Mouse (Mus musculus): ENCODE measurements around the gene Hrk.

The Hrk gene

GRCm38 (mm10) chr5:118165462-118165861 lies 1.0 kb downstream of the Hrk start:
- DNase-seq (ENCODE audit: low read depth): no peak

GRCm38 (mm10) chr5:118167561-118167995 lies 3.1 kb downstream of the Hrk start:
- no peak for DNase-seq (ENCODE audit: low read depth)

GRCm38 (mm10) chr5:118169222-118170221 lies 5.1 kb downstream of the Hrk start:
- no peak for DNase-seq (ENCODE audit: low read depth)

GRCm38 (mm10) chr5:118170888-118171529 lies 6.6 kb downstream of the Hrk start:
- no peak for DNase-seq (ENCODE audit: low read depth)

GRCm38 (mm10) chr5:118171665-118172064 lies 7.2 kb downstream of the Hrk start:
- DNase-seq (ENCODE audit: low read depth): no peak

GRCm38 (mm10) chr5:118172078-118172723 lies 7.8 kb downstream of the Hrk start:
- no peak for DNase-seq (ENCODE audit: low read depth)

GRCm38 (mm10) chr5:118174310-118175009 lies 10.0 kb downstream of the Hrk start:
- no peak for DNase-seq (ENCODE audit: low read depth)

GRCm38 (mm10) chr5:118175137-118175536 lies 10.7 kb downstream of the Hrk start:
- no peak for DNase-seq (ENCODE audit: low read depth)

- DNase-seq (ENCODE audit: low read depth): no peak
Observed at GRCm38 (mm10) chr5:118177640-118178039, 13.2 kb downstream of the Hrk start.

GRCm38 (mm10) chr5:118186903-118187633 lies 22.6 kb downstream of the Hrk start:
- DNase-seq (ENCODE audit: low read depth): no peak

GRCm38 (mm10) chr5:118188356-118188755 lies 23.9 kb downstream of the Hrk start:
- DNase-seq (ENCODE audit: low read depth): no peak

- DNase-seq (ENCODE audit: low read depth): no peak
Observed at GRCm38 (mm10) chr5:118190491-118190890, 26.0 kb downstream of the Hrk start.

- DNase-seq (ENCODE audit: low read depth): no peak
Observed at GRCm38 (mm10) chr5:118192221-118192620, 27.8 kb downstream of the Hrk start.

GRCm38 (mm10) chr5:118197421-118197820 lies 33.0 kb downstream of the Hrk start:
- no peak for DNase-seq (ENCODE audit: low read depth)

GRCm38 (mm10) chr5:118199670-118200069 lies 35.2 kb downstream of the Hrk start:
- DNase-seq (ENCODE audit: low read depth): no peak

- no peak for DNase-seq (ENCODE audit: low read depth)
Observed at GRCm38 (mm10) chr5:118204675-118205440, 40.4 kb downstream of the Hrk start.

GRCm38 (mm10) chr5:118205852-118206251 lies 41.4 kb downstream of the Hrk start:
- no peak for DNase-seq (ENCODE audit: low read depth)

GRCm38 (mm10) chr5:118214012-118214411 lies 49.6 kb downstream of the Hrk start:
- DNase-seq (ENCODE audit: low read depth): no peak

- peak; percentile 56 for DNase-seq (ENCODE audit: low read depth)
Observed at GRCm38 (mm10) chr5:118214418-118215154, 50.1 kb downstream of the Hrk start.

GRCm38 (mm10) chr5:118217410-118217809 lies 53.0 kb downstream of the Hrk start:
- no peak for DNase-seq (ENCODE audit: low read depth)
